Mouse (Mus musculus) neural tube, embryonic 15.5 days (tissue): Measurements from ENCODE around the gene Tmem106c. TPM values are rescaled to one million over a fixed set of nuclear protein-coding genes. Genes with fewer than 3 reads are reported as not detected.

Experiments
- ATAC-seq: fragments of 200-750 bp; cut with Nextera tagmentation; 2 replicates; pipeline ENCODE4 v1.8.0; 2017; ENCODE audit warnings: mild to moderate bottlenecking, moderate TSS enrichment, moderate library complexity; ENCODE audit not compliant: low FRiP score
- H3K27ac ChIP-seq: fragments of 300-500 bp; sonication (generic); replicated peaks from 2 replicates; pipeline ENCODE4 v1.5.1; 2015; ENCODE audit warnings: mild to moderate bottlenecking, inconsistent platforms
- H3K27me3 ChIP-seq: fragments of 300-500 bp; sonication (generic); replicated peaks from 2 replicates; pipeline ENCODE4 v1.6.1; 2015; ENCODE audit warnings: inconsistent platforms
- H3K36me3 ChIP-seq: fragments of 300-500 bp; sonication (generic); 2 replicates; pipeline ENCODE4 v1.6.1; 2015; ENCODE audit warnings: inconsistent platforms
- H3K4me1 ChIP-seq: fragments of 300-500 bp; sonication (generic); 2 replicates; pipeline ENCODE4 v1.6.1; 2015; ENCODE audit warnings: inconsistent platforms
- H3K4me2 ChIP-seq: fragments of 300-500 bp; sonication (generic); 2 replicates; pipeline ENCODE4 v1.6.1; 2015; ENCODE audit warnings: inconsistent platforms, mild to moderate bottlenecking, moderate library complexity
- H3K4me3 ChIP-seq: fragments of 300-500 bp; sonication (generic); replicated peaks from 2 replicates; pipeline ENCODE4 v1.5.1; 2015; ENCODE audit warnings: mild to moderate bottlenecking, inconsistent platforms
- H3K9ac ChIP-seq: fragments of 300-500 bp; sonication (generic); replicated peaks from 2 replicates; pipeline ENCODE4 v1.6.1; 2015; ENCODE audit warnings: mild to moderate bottlenecking, inconsistent platforms
- H3K9me3 ChIP-seq: fragments of 300-500 bp; sonication (generic); replicated peaks from 2 replicates; pipeline ENCODE4 v1.6.1; 2016; ENCODE audit warnings: inconsistent platforms
- WGBS: fragments of 180-500 bp; shearing (Covaris S2); methylation state at CpG from one replicate; pipeline ENCODE4 v1.1.7; 2015; ENCODE audit warnings: mixed read lengths; 5-methylcytosine and 5-hydroxymethylcytosine counted together
- polyA plus RNA-seq: library from polyadenylated mRNA; unstranded; fragments of >200 nt; fragmentation: Nextera tagmentation; extraction: Ambion mirVana; gene quantifications from 2 replicates; pipeline ENCODE4 v1.2.1, GENCODE M21; 2015

Tmem106c gene
- polyA plus RNA-seq, 1 experiment from 2014 or later = 48.6 TPM

DNA sequence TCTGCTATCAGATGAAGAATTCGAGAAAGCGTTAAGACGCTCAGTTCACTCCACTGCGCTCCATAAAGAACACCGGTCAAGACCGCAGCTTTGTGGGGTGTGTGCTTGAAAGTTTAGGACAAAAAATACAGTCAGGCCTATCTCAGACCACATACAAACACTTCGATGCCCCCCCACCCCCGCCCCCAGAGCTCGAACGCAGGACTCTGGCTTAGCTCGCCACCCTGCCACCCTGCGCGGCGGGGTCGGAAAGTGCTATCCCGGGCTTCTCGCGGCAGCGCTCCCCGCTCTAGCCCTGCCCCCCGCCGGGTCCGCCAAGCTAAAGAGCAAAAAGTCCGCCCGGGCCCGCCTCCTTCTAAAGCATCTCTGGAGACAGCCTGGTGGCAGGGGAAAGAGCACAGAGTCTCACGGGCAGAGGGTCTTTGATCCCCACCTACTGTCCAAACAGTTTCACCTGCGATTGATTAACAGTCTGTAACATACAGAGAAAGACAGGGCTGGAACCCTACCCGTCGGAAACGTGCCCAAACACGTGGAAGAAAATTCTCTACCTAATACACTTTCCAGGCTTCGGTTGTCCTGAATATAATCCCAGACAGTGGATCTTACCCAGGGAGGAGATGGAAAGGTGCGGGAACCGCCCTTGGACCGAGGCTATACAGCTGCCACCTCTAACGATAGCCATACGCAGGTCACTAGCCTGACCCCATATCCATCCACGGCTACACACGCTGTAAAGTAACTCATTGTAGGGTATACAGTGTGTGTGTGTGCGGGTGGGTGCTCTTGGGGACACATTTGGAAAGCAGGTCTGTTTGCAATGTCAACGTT lies 39.2 kb downstream of the Tmem106c start:
- H3K36me3 ChIP-seq = no peaks in the 10 kb centered on the region

GRCm38 (mm10) chr15:98003822-98004739 lies 40.1 kb downstream of the Tmem106c start, which contains the start of gene Col2a1:
Gene Col2a1, minus strand, starts transcription at chr15:98004695.
- peaks cover 61% of the 10 kb centered on the region for H3K27me3 ChIP-seq

More for the DNA sequence above, 39.2 kb downstream of the Tmem106c start:
- no peak overlapping the region for H3K9ac ChIP-seq
- under 1% methylated on average over 42 of the region's 42 CpGs for WGBS
- H3K27ac ChIP-seq = no peak overlapping the region; the same call in 1 of the 2 replicates
- peak overlapping the region; percentile 46 for H3K4me3 ChIP-seq
- H3K9me3 ChIP-seq = no peaks in the 10 kb centered on the region
- no peak for ATAC-seq
- peak overlapping the region; percentile 92 for H3K4me2 ChIP-seq
- H3K27me3 ChIP-seq = peaks cover 63% of the 10 kb centered on the region
- peaks cover 67% of the 10 kb centered on the region for H3K4me1 ChIP-seq

GRCm38 (mm10) chr15:98004740-98005159 lies 40.8 kb downstream of the Tmem106c start:
- Histone ChIP-seq H3K27ac (no peak overlapping the region), H3K9me3 (no peaks in the 10 kb centered on the region), H3K4me1 (peaks cover 56% of the 10 kb centered on the region), H3K4me3 (peak overlapping the region; percentile 46), H3K27me3 (peaks cover 54% of the 10 kb centered on the region), H3K9ac (peak overlapping the region; percentile 47), H3K36me3 (no peaks in the 10 kb centered on the region), H3K4me2 (peak overlapping the region; percentile 92)
- 2% methylated on average over 19 of the region's 19 CpGs for WGBS
- ATAC-seq = no peak

More at GRCm38 (mm10) chr15:98003822-98004739, 40.1 kb downstream of the Tmem106c start, which contains the start of gene Col2a1:
- peak; percentile 29; the same call in 1 of the 2 replicates for ATAC-seq
- Histone ChIP-seq H3K4me1 (peaks cover 62% of the 10 kb centered on the region), H3K36me3 (no peaks in the 10 kb centered on the region), H3K4me3 (peak within 1 kb of the TSS; percentile 46), H3K4me2 (peak within 1 kb of the TSS; percentile 92), H3K27ac (no peak within 1 kb of the TSS; the same call in 1 of the 2 replicates), H3K9me3 (no peaks in the 10 kb centered on the region), H3K9ac (peak within 1 kb of the TSS; percentile 47)
- under 1% methylated on average over 59 of the region's 59 CpGs for WGBS

DNA sequence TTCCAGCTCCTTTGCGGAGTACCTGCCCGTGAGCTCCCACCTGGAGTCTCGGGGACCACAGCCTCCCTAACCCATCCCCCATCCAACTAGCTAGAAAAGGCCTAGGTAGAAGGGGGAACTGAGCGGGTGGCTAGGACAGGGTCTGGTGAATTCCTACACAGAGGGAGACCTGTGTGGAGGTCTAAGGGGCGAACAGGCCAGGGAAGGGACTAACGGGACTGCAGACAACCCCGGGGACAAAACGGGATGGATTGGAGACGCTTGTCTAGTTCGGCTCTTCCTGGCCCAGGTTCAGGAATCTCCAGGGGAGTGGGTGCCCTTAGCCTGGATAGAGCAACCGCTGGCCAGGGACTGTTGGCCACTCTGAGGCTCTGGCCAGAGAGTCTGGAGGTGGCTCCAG lies 41.2 kb downstream of the Tmem106c start:
- Histone ChIP-seq H3K4me2 (peak overlapping the region; percentile 92), H3K9me3 (no peaks in the 10 kb centered on the region), H3K9ac (0 out of 2 replicates have a peak overlapping the region, but pooled peaks have one; percentile 47), H3K4me3 (peak overlapping the region; percentile 46), H3K27me3 (peaks cover 50% of the 10 kb centered on the region), H3K36me3 (no peaks in the 10 kb centered on the region), H3K4me1 (peaks cover 52% of the 10 kb centered on the region), H3K27ac (no peak overlapping the region)
- ATAC-seq = no peak
- 16% methylated on average over 11 of the region's 11 CpGs for WGBS

DNA sequence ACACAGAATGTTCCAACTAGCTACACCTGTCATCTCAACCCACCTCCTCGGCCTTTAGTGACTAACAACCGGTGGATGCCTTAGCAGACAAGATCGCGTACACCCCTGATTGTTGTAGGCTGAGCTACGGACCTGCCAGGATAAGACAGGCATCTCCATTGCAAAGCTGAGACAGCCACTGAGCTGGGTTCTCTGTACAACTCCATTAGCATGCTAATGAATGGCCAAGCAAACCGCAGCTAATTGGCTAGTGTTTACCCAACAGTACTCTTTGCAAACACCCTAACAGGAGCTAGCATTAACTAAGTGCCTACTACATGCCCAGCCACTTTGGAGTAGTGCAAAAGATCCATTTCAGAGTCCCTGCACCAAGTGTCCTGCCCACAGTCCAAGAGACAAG lies 48.8 kb downstream of the Tmem106c start:
- H3K9ac ChIP-seq = no peak overlapping the region
- H3K9me3 ChIP-seq = no peaks in the 10 kb centered on the region
- H3K4me3 ChIP-seq = no peak overlapping the region
- no peak overlapping the region for H3K4me2 ChIP-seq
- 51% methylated on average over 6 of the region's 6 CpGs for WGBS
- H3K4me1 ChIP-seq = no peaks in the 10 kb centered on the region
- H3K27me3 ChIP-seq = no peaks in the 10 kb centered on the region
- no peak overlapping the region for H3K27ac ChIP-seq
- H3K36me3 ChIP-seq = no peaks in the 10 kb centered on the region
- no peak for ATAC-seq

GRCm38 (mm10) chr15:98017925-98018324 lies 53.9 kb downstream of the Tmem106c start:
- H3K36me3 ChIP-seq = no peaks in the 10 kb centered on the region
- no peaks in the 10 kb centered on the region for H3K9me3 ChIP-seq
- no peaks in the 10 kb centered on the region for H3K27me3 ChIP-seq
- H3K4me3 ChIP-seq = no peak overlapping the region
- H3K4me2 ChIP-seq = no peak overlapping the region
- H3K27ac ChIP-seq = no peak overlapping the region
- H3K9ac ChIP-seq = no peak overlapping the region
- WGBS = 82% methylated on average over 4 of the region's 4 CpGs
- ATAC-seq = no peak
- H3K4me1 ChIP-seq = no peaks in the 10 kb centered on the region

- no peaks in the 10 kb centered on the region for H3K27me3 ChIP-seq
- no peak overlapping the region for H3K4me2 ChIP-seq
- H3K4me3 ChIP-seq = no peak overlapping the region
- no peak overlapping the region for H3K27ac ChIP-seq
- 73% methylated on average over 3 of the region's 3 CpGs for WGBS
- H3K9me3 ChIP-seq = no peaks in the 10 kb centered on the region
- ATAC-seq = no peak
- no peaks in the 10 kb centered on the region for H3K4me1 ChIP-seq
- H3K36me3 ChIP-seq = no peaks in the 10 kb centered on the region
- H3K9ac ChIP-seq = no peak overlapping the region
These were observed 55.0 kb downstream of the Tmem106c start for GRCm38 (mm10) chr15:98019047-98019446.

Other genes starting within 250 kb of the Tmem106c start
- gene Endou, start 232.9 kb upstream of the Tmem106c start, polyA plus RNA-seq = 0.15 and 3.5 TPM in 2 replicates
- 12.5 and 19.5 TPM in 2 replicates for gene Rapgef3, start 196.2 kb upstream of the Tmem106c start, polyA plus RNA-seq
- gene Slc48a1, start 185.7 kb upstream of the Tmem106c start, polyA plus RNA-seq = 99.0 and 101 TPM in 2 replicates
- gene Hdac7, start 119.7 kb upstream of the Tmem106c start, polyA plus RNA-seq = 26.5 and 32.1 TPM in 2 replicates
- 0.17 and 0.63 TPM in 2 replicates for gene Vdr, start 53.6 kb upstream of the Tmem106c start, polyA plus RNA-seq
- gene Col2a1, start 40.5 kb downstream of the Tmem106c start, polyA plus RNA-seq = 33.8 and 62.9 TPM in 2 replicates
- 85.6 and 94.3 TPM in 2 replicates for gene Pfkm, start 128.4 kb downstream of the Tmem106c start, polyA plus RNA-seq
- 16.8 and 22.5 TPM in 2 replicates for gene Senp1, start 129.5 kb downstream of the Tmem106c start, polyA plus RNA-seq
- gene Asb8, start 201.4 kb downstream of the Tmem106c start, polyA plus RNA-seq = 61.9 and 62.5 TPM in 2 replicates
- 98.5 and 116 TPM in 2 replicates for gene Ccdc184, start 203.0 kb downstream of the Tmem106c start, polyA plus RNA-seq
- gene Olfr288, start 231.3 kb downstream of the Tmem106c start, polyA plus RNA-seq = not detected in 2 replicates